Mouse (Mus musculus) ES-CJ7 (cell line): ENCODE measurements around the gene Dido1.
A peak's percentile ranks its signal among the peaks of the same experiment; 100 is the strongest.
"Not testable (repeated sequence)": the region's sequence is repeated elsewhere in the genome, so short reads cannot be mapped to it uniquely, and the experiment has no call there.

Experiments
- DNase-seq: peaks from one replicate; pipeline ENCODE4 v3.0.0; 2011; ENCODE audit warnings: low read depth, low spot score

Dido1 gene

GRCm38 (mm10) chr2:180724585-180725413 is 15.0 kb upstream of the Dido1 start, which contains the start of gene Slc17a9:
Gene Slc17a9 (plus strand): TSS chr2:180725263.
- peak; percentile 75 for DNase-seq

GRCm38 (mm10) chr2:180723865-180724264 is 14.1 kb upstream of the Dido1 start:
- no peak for DNase-seq

GRCm38 (mm10) chr2:180722748-180723147 is 12.9 kb upstream of the Dido1 start:
- DNase-seq = not testable (repeated sequence)

GRCm38 (mm10) chr2:180712037-180712689 is 2.4 kb upstream of the Dido1 start:
- no peak for DNase-seq

GRCm38 (mm10) chr2:180711527-180711926 is 1.7 kb upstream of the Dido1 start:
- DNase-seq = peak; percentile 86

GRCm38 (mm10) chr2:180710276-180711155 is 717 bp upstream of the Dido1 start:
- peak; percentile 22 for DNase-seq

GRCm38 (mm10) chr2:180709023-180709922 is 526 bp downstream of the Dido1 start:
- DNase-seq = peak; percentile 98

GRCm38 (mm10) chr2:180705975-180706374 is 3.8 kb downstream of the Dido1 start:
- DNase-seq = peak; percentile 82

GRCm38 (mm10) chr2:180705066-180705465 is 4.7 kb downstream of the Dido1 start:
- no peak for DNase-seq

- DNase-seq = peak; percentile 22
Measured at GRCm38 (mm10) chr2:180704591-180704990, 5.2 kb downstream of the Dido1 start.

- no peak for DNase-seq
Measured at GRCm38 (mm10) chr2:180703645-180704359, 6.0 kb downstream of the Dido1 start.

- DNase-seq = no peak
Measured at GRCm38 (mm10) chr2:180703175-180703574, 6.6 kb downstream of the Dido1 start.

GRCm38 (mm10) chr2:180702701-180703149 is 7.1 kb downstream of the Dido1 start:
- DNase-seq = peak; percentile 61

- DNase-seq = peak; percentile 70
Measured at GRCm38 (mm10) chr2:180701767-180702621, 7.8 kb downstream of the Dido1 start.

GRCm38 (mm10) chr2:180701053-180701766 is 8.6 kb downstream of the Dido1 start:
- DNase-seq = no peak

- no peak for DNase-seq
Measured at GRCm38 (mm10) chr2:180700457-180700856, 9.3 kb downstream of the Dido1 start.

GRCm38 (mm10) chr2:180695176-180695575 is 14.6 kb downstream of the Dido1 start:
- DNase-seq = no peak

GRCm38 (mm10) chr2:180692630-180693029 is 17.2 kb downstream of the Dido1 start:
- peak; percentile 41 for DNase-seq
